Mouse (Mus musculus) R1 (cell line): ENCODE results near the gene Hrasls.

Experiments
- DNase-seq: peaks from one replicate; pipeline ENCODE4 v3.0.0-alpha.2; 2018; ENCODE audit warnings: low read depth, low spot score

Gene Hrasls

DNA sequence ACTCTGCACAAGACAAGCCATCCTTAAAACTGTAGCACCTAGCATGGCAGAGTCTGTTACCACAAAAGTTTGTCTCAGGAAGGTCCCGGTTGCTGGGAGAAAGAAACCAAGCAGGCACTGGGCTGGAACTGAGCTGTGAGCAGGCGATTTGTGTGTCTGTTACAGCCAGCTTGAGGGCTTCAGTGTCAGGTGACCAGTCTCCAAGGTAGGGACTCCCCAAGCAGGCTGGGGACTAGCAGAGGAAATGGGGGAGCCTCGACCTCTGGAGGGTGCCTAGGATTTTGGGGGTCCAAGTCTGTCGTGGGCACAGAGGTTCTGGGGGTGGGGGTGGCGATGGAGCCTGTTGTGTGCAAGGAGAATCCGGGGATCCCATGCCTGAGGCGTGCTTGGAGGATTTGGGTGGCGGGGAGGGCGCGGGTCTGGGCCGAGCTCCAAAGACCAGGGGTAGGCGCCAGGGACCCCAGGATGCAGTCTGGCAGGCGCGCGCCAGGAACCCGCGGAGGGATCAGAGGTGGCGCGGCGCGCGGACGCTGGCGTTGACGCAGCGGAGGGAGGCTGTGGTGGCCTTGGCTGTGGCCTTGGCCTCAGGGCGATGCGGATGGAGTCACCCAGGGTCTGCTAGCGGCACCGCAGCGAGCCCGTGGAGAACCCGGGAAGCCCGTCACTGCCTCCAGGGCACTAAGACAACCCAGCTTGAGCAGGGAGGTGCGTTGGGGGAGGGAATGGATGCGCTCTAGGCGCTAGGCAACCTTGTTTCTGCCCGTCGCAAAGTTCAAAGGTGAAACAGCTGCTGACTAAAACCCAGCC lies at the start of gene Hrasls:
TSS of gene Hrasls (plus strand) at position 91 of the 807 bp plus-strand sequence.
- DNase-seq = peak; percentile 44

- no peak for DNase-seq
Measured at GRCm38 (mm10) chr16:29162271-29162670, 47.2 kb upstream of the Hrasls start.

DNA sequence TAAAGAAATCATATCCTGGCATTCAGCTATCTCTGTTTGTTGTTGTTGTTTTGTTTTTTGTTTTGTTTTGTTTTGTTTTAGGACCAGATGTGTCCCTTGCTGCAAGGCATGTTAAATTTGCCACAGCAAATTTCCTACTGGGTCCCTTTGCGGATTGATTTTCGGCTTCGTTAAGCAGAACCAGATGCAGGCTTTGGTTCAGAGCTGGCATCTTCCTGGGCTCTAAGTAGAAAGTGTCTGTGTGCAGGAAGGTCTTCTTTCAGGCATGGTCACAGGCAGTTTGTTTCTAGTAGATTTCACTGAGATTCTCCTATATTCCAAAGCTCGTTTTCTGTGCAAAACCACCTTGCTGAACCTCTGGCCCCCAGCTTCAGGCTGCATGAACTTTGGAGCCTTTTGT lies 42.4 kb upstream of the Hrasls start:
- DNase-seq = no peak

- no peak for DNase-seq
Measured at GRCm38 (mm10) chr16:29171741-29172140, 37.8 kb upstream of the Hrasls start.

- DNase-seq = no peak
Measured at GRCm38 (mm10) chr16:29173201-29173600, 36.3 kb upstream of the Hrasls start.

DNA sequence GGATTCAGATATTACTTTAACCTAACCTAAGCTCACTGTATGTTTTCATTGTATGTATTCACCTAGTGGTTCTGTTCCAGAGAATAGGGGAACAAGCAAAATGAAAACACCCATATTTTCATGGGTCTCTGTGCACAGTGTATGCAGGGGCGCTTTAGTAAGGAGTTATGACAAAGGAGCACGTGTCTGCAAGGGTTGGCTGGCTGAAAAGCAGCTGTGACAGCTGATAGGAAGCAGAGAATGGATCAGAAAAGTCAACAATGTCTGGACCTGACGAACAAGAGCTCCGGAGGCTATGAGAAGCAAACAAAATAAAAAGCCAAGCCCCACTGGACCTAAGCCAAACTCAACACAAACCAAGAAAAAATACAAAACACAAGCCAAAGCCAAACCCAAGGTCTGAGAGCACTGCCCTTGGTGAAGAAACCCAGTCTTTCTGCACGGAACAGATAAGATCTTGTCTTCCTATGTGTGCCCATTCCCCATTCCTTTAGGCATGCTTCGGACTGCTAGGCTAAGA lies 34.6 kb upstream of the Hrasls start:
- no peak for DNase-seq

- no peak for DNase-seq
Measured at GRCm38 (mm10) chr16:29192911-29193310, 16.6 kb upstream of the Hrasls start.

GRCm38 (mm10) chr16:29193981-29194380 lies 15.5 kb upstream of the Hrasls start:
- no peak for DNase-seq

GRCm38 (mm10) chr16:29195156-29195555 lies 14.3 kb upstream of the Hrasls start:
- no peak for DNase-seq

DNA sequence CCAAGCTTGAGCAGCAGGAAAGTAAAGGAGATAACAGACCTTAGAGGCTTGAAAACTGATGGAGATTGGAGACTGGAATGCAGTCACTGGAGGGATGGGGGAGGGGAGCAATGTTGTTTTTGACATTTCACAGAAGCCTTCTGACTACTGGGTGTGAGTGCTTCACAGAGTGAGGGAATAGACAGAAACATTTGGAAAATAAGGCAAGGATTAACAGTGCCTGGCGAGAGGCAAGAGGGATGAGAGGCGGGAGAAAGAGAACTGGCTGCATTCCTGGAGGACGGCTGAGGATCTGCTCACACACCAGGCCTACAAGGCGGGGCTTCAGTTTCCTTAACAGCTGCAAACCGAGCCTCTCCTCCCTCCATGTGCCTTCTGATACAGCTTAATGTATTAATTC lies 11.0 kb upstream of the Hrasls start:
- DNase-seq = peak; percentile 22

DNA sequence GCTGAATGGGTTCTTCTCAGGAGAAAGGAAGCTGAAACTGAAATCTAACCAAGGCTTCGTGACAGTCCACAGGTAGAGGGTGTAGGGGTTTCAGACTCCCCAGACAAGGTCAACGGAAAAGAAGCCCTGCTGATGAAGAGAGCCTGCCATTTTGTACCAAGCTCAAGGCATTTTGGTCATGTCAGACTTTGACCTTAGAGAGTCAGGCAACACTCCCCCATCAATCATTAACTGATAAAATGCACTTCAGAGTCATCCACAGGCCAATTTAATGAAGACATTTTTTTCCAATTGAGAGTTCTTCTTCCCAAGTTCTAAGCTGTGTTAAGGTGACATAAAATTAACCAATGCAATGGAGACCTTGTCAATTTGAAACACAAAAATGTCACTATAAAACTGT lies 8.3 kb upstream of the Hrasls start:
- DNase-seq = no peak

DNA sequence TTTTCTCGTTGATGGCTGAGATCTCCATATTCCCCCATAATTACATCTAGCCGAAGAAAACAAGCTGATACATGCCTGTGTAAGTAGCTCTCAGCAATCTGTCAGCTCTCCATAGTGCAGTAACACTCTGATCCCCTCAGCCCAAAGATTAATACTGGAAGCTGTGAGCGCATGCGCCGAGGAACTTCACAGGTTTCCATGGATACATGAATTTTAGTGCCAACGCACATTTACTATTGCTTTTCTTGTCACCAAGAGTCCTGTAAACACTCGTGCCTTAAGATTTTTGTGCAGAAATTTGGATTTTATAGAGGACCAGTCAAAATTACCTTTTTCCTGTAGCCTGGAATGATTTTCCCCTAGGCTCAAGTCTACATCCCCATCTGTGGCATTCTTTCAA lies 4.6 kb upstream of the Hrasls start:
- no peak for DNase-seq

DNA sequence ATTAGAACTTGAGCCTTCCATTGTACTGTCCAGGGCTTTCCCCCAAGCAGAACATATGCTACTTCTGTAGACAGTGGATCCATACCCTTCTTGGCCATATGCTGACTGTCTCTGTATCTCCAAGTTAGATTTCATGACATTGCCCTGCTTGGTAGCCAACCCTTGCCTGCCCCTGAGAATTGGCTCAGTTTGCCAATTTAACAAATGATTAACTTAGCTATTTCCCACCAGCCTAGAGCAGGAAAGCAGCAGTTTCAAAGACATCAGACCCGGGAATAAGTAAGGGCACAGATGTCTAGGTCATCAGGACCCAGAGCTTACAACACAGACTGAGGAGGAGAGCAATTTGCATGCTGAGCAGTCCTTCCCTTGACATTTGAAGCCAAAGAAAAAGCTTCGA lies 3.9 kb upstream of the Hrasls start:
- no peak for DNase-seq

GRCm38 (mm10) chr16:29208841-29209240 lies 654 bp upstream of the Hrasls start:
- DNase-seq = no peak

GRCm38 (mm10) chr16:29216395-29217295 lies 7.2 kb downstream of the Hrasls start:
- DNase-seq = peak; percentile 54

DNA sequence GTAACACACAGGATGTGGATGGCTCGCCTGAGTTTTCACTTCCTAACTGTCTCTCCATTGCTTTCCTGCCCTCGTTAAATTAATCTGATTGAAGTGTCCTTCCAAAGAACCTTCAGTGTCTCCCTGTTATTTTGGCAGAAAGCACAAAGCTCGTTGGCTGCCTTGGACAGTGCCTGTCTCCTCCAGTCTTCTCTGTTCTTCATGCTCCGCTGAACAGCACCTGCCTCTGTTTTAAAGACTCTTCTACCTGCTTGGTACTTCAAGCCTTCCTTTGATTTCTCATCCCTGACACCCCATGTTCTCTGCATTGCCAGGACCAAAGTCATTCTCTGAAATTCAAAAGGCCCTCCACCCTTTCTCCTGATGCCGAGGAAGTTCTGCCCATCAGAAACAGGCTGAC lies 26.5 kb downstream of the Hrasls start:
- DNase-seq = no peak

DNA sequence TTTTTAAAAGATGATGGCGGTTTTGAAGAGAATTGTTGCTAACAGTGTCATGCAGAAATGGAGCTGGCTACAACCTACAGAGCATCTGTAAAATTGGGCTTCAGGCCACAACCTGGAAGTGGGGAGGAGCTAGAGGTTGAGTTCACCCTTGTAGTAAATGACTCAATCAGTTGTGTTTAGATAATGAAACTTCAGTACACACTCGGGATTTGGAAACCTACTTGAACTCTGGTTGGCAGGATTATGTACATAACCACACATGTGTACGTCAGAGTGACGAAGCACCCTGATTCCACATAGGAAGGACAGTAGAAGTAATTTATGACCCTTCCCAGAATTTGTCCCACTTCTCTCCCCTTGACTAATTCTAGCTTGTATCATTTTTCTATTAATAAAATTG lies 44.8 kb downstream of the Hrasls start:
- no peak for DNase-seq
